Mouse (Mus musculus): ENCODE results near the gene Ptpn11.

The Ptpn11 gene

GRCm38 (mm10) chr5:121082605-121083004, 108.6 kb downstream of the Ptpn11 start:
- no peak for DNase-seq (ENCODE audit: low read depth, low spot score)

- DNase-seq (ENCODE audit: low read depth, low spot score): no peak
Measured at GRCm38 (mm10) chr5:121081754-121082153, 109.4 kb downstream of the Ptpn11 start.

All from retina, postnatal 7 days (tissue).